Mouse (Mus musculus) duodenum, adult 2 months (tissue): Measurements from ENCODE around the gene Akt1s1. TPM values are rescaled to one million over a fixed set of nuclear protein-coding genes. Genes with fewer than 3 reads are reported as not detected.

Source experiments
- polyA plus RNA-seq: library from polyadenylated mRNA; depleted of rRNA; stranded (reverse); fragments of >200 nt; gene quantifications from 2 replicates; pipeline ENCODE4 v1.2.3, GENCODE M21; 2012; ENCODE audit warnings: low replicate concordance; rRNA removed

Akt1s1 gene
- 248 and 535 TPM in 2 replicates for polyA plus RNA-seq

DNA sequence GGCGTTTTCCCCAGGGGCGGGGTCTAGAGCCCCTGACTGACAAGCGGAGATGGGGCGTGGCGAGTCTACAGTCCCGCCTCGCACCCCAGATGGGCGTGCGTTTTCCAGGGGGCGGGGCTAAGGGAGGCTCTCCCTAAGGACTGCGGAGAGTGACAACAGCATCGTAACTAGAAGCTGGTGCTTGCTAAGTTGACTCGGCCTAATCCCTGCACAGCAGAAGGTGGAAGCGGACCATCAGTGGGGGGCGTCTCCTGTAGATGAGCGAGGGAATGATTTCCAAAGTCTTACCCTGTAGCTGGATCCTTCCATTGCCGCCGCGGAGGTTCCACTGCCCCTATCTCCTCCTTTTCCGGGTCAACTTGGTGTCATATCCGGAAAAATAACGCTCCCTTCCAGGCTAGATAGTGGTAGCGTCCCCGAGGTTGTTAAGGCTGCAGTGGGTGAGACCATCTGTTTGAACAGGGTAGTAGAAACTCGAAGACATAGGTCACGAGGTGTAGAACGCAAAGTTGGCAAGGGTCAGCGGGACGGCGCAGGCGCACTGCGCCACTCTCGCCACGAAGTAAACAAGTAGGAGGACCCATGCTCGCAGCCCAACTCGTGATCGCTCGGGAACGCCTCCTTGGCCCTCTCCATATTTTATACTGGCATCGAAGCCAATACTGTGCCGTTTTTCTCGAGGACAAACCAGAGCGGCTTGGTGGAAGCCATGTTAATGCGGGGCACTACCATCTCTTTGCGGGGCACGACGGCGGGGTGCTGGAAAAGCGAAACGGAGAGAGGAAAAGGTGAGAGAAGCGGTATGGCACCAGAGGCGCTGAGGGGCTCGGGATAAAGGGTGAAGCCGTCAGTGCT lies at the start of gene Akt1s1, which contains the start of gene Tbc1d17:
TSS of gene Akt1s1 (plus strand) at position 431 of the 855 bp plus-strand sequence.
TSS of gene Tbc1d17 (minus strand) at position 519 of the 855 bp plus-strand sequence.

DNA sequence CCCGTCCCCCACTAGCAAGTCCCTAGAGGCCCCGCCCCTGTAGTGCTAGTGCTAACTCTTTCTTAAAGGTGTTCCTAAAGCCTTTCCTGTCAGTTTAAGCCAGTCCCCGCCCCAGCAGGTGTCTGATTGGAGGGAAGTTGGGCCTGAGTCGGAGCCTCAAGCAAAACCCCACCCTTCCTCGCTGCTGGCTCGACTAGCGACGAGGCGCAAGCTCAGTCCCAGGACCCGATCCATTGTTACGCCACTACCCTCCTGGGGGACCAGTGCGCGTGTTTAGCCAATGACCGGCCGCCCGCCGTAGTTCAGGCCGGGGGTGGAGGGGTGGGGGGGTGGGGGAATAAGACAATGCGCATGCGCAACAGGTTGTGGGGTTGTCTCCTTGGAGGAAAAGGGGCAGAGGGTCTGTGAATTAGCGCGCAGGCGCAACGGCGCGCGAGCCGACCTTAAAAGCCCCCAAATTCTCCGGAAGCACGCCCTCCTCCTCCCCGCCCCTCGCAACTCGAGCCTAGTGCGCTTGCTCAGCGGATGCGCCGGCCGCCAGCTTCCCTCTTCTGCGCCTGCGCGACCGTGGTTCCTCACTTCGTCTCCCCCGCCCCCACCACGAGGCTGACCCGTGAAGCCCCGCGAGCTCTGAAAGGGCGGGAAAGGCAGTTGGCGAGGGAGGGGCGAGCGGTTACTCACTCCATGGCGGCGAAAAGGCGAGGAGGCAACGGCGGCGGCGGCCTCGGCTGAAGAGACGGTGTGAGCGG lies 32.9 kb upstream of the Akt1s1 start, which contains the start of the genes Nup62 and Il4i1:
TSS of gene Nup62 (plus strand) at position 368 of the 749 bp plus-strand sequence.
TSS of gene Il4i1 (plus strand) at position 667 of the 749 bp plus-strand sequence.

DNA sequence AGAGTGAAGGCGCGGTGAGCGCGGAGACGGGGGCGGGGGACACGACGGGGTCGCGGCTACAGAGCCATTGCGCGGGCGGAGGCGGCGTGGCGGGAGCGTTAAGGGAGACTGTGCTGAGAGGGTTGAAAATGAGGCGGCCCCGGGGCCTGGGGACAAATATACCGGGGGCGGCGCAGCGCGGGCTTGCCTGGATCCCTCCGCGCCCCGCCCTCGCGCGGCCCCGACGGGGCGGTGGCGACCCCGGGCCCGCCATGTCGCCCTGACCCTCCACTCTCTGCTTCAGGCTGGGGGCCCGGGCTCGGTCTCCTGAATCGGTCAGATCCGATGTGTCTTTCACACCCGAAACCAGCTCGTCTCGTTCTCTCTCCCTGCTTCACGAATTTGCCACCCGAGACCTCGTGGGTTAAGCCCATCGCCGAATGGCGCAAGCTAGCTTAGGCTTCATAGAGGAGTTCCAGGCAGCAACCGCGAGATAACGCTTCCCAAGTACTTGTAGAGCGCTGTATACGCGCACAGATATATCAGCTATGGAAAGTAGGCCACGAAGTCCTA lies 32.2 kb upstream of the Akt1s1 start, which contains the start of gene Atf5:
TSS of gene Atf5 (minus strand) at position 189 of the 552 bp plus-strand sequence.

DNA sequence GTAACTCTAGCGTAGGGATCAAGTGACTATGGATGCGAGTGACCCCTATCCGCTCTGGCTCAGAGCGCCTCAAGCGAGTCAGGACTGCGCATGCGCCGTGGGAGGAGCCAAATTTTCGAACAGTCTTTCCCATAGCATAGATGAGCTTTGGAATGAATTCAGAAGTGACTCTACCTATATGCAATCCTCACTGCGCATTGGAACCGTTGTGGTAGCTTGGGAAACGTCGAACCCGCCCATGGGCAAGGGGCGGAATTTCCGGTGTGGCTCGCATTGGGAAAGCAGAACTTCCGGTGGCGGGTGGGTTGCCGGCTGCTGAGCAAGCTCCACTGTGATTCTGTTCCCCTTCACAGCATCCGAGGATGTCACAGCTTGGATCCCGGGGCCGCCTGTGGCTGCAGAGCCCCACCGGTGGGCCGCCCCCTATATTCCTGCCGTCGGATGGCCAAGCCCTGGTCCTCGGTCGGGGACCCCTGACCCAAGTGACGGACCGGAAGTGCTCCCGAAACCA lies 8.3 kb downstream of the Akt1s1 start, which contains the start of gene Pnkp:
TSS of gene Pnkp (plus strand) at position 98 of the 511 bp plus-strand sequence.

DNA sequence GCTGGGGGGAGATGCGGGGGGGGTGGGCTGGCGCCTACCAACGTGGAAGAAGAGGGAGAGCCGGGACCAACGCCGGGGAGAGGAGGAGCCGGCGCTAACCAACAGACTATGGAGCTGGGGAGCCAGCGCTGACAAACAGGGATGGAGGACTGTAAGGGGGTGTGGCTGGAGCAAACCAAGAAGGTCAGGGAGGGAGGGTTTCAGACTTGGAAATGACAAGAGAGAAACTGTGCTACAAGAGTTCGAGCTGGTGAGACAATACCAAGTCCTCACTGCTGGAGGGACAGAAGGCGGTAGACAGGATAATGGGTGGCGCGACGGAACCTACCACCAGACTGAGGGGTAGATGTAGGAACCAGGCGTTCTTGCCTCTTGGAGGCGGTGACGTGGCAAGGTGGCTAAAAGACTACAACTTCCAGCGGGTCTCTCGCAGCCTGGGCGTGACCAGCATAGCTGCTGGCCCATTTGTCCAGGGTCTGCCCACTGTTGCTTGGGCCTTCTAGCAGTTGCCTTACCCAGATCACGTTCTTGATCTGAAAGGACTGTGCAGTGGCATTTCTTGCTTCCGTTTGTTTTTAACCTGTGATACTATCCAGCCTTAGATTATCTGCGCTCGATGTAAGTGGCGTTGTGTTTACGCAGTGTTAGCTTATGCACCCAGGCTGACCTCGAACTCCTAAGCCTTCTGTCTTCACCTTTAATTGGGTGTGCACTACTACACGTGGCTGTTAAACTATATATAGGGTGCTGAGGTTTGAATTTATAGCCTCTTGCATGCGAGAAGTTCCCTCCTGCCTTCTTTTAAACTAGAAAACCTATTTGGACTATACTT lies 21.1 kb downstream of the Akt1s1 start, which contains the start of gene Ptov1:
TSS of gene Ptov1 (minus strand) at position 92 of the 832 bp plus-strand sequence.

DNA sequence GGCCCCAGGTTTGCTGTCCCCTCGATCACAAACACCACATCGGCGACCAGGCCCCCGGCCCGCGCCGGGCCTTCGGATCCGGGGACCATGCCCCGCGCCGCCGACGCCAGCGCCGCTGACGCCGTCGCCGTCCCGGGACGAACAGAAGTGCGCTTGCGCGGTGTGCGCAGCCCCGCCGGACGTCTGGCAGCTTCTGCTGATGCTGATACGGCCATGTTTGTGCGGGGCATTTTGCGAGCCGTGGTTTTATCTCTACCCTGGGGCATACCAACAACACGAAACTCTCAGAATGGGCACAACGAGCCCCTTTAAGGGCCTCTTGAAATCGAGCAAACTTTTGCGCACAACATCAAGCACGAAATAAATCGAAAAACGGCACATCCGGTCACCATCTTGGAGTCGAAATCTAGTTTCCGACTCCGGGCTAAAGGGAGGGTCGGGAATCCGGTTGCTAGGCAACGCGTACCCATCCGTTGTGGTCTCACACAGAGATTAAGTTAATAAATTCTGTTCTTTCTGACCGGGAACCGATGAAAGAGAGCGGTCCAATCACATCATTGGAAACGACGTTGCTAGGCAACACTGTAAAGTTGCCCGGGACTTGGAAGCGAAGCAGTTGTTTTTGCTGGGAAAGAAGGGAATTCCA lies 43.6 kb downstream of the Akt1s1 start, which contains the start of gene Med25:
TSS of gene Med25 (minus strand) at position 437 of the 646 bp plus-strand sequence.

DNA sequence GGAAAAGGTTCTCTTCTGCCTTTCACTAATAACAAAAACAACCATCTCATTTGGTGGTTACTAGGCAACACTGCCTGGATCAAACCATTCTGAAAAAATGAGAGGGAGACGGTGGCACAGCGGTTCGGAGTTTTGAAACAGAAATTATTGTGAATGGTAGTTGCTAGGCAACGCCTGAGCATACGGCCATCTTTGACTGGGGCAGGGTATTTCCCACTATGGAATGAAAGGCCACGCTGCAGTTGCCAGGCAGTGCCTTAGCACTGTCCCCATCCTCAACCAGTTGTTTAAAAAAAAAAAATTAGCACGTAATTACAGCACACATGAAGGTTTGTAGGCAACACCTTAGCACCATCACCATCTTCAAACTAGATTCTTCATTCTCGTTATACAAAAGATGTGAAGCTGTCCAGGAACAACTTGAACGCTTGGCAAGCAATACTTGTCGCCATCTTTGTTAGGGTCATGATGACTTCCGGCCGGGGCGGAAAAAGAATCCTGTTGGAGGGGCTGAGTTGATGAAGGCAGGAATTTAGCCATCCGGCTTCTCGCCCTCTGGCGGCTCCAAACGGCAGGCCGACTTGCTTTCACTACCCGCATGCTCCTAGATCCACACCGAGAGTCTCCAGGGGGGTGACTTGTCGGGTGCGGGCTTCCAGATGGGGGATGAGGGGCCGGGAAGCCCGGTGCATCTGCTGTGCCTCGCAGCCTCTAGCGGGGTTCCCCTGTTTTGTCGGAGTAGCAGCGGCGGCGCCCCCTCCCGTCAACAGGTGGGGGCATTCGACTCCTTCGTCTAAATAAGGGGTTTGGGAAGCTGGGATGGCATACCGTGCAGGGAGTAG lies 47.0 kb downstream of the Akt1s1 start, which contains the start of gene Fuz:
TSS of gene Fuz (plus strand) at position 487 of the 842 bp plus-strand sequence.

Other genes with a start within 250 kb of the Akt1s1 start
- gene Myh14, start 178.1 kb upstream of the Akt1s1 start, polyA plus RNA-seq = 132 and 290 TPM in 2 replicates
- gene Izumo2, start 140.2 kb upstream of the Akt1s1 start, polyA plus RNA-seq = not detected in 2 replicates
- gene Vrk3, start 100.6 kb upstream of the Akt1s1 start, polyA plus RNA-seq = 49.7 and 62.2 TPM in 2 replicates
- gene Zfp473, start 97.9 kb upstream of the Akt1s1 start, polyA plus RNA-seq = 0.06 and 0.13 TPM in 2 replicates
- 45.1 and 62.8 TPM in 2 replicates for gene Nup62, start 32.9 kb upstream of the Akt1s1 start, polyA plus RNA-seq
- 2.2 and 6.3 TPM in 2 replicates for gene Il4i1, start 32.6 kb upstream of the Akt1s1 start, polyA plus RNA-seq
- gene Atf5, start 32.3 kb upstream of the Akt1s1 start, polyA plus RNA-seq = 132 and 137 TPM in 2 replicates
- gene Tbc1d17, start 88 bp downstream of the Akt1s1 start, polyA plus RNA-seq = 67.0 and 80.1 TPM in 2 replicates
- 50.8 and 86.4 TPM in 2 replicates for gene Pnkp, start 8.1 kb downstream of the Akt1s1 start, polyA plus RNA-seq
- 116 and 164 TPM in 2 replicates for gene Ptov1, start 20.8 kb downstream of the Akt1s1 start, polyA plus RNA-seq
- gene Med25, start 43.7 kb downstream of the Akt1s1 start, polyA plus RNA-seq = 280 and 331 TPM in 2 replicates
- 34.2 and 46.4 TPM in 2 replicates for gene Fuz, start 47.1 kb downstream of the Akt1s1 start, polyA plus RNA-seq
- gene Ap2a1, start 80.5 kb downstream of the Akt1s1 start, polyA plus RNA-seq = 76.5 and 82.3 TPM in 2 replicates
- gene Tsks, start 94.2 kb downstream of the Akt1s1 start, polyA plus RNA-seq = 0.49 TPM in 1 of 2 replicates, not detected in the other
- 6.7 and 11.1 TPM in 2 replicates for gene Cpt1c, start 125.9 kb downstream of the Akt1s1 start, polyA plus RNA-seq
- gene Prmt1, start 137.6 kb downstream of the Akt1s1 start, polyA plus RNA-seq = 45.6 and 61.7 TPM in 2 replicates
- 70.7 and 84.2 TPM in 2 replicates for gene Irf3, start 148.7 kb downstream of the Akt1s1 start, polyA plus RNA-seq
- 26.3 and 28.8 TPM in 2 replicates for gene Bcl2l12, start 149.7 kb downstream of the Akt1s1 start, polyA plus RNA-seq
- 59.7 and 64.8 TPM in 2 replicates for gene Scaf1, start 167.4 kb downstream of the Akt1s1 start, polyA plus RNA-seq
- gene Rras, start 169.0 kb downstream of the Akt1s1 start, polyA plus RNA-seq = 76.8 and 77.3 TPM in 2 replicates
- 8.5 and 9.7 TPM in 2 replicates for gene Prr12, start 203.9 kb downstream of the Akt1s1 start, polyA plus RNA-seq
- gene Nosip, start 213.4 kb downstream of the Akt1s1 start, polyA plus RNA-seq = 47.3 and 54.0 TPM in 2 replicates
- gene Prrg2, start 213.7 kb downstream of the Akt1s1 start, polyA plus RNA-seq = 145 and 313 TPM in 2 replicates
- gene Rcn3, start 243.2 kb downstream of the Akt1s1 start, polyA plus RNA-seq = 42.1 and 62.3 TPM in 2 replicates